Mouse (Mus musculus): ENCODE results near the gene Abhd6.

Abhd6 gene

DNA sequence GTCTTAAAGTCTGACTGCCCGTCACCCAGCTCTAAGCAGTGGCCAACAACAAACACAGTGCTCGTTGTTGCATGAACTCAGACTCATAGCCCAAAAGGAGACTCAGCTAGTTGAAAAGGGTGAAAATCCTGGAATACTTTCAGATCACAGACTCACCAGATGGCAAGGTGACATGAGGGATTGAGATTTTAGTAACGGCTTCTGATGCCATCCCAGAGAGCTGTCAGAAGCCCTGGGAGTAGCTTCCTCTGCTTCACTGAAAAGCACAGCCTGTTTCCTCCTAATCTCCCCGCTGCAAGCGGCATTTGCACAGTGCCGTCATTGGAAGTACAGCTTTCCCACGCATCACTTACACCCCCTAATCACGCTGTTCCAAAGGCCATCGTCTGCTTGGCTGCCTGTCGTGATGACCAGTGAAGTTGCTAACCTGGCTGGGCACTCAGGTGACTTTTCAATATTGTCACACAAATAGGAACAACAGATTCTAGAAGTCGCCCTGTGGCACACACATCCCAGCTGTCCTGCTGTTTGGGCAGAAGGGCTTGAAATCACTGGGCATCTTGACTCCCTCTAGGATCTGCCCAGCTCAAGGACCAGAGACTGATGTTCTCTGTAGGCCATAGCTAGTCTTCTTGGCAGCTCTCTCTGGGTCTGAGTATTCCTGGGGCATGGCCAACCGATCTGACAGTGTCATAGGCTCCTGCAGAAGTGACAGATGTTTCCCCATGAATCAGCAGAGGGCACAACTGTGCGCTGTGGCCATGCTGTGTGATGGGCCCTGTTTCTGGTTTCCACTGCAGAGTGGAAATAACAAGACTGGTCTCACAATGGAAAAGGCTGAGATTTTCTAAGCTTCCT, 29.6 kb downstream of the Abhd6 start:
- no peak for DNase-seq

DNA sequence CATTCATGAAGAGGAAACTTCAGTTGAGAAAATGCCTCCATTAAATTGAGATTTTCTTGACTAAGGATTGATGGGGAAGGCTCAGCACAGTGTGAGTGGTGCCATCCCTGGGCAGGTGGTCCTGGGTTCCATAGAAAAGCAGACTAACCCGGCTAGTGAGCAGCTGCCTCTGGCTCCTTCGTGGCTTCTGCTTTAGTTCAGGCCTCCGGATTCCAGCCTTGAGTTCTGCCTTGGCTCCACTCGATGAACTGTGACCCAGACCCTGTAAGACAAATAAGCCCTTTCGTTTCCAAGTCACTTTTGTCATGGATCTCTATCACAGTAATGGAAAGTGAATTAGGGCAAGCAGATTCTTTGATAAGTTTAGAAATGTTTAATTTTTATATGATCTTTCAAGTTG, 31.9 kb downstream of the Abhd6 start:
- no peak for DNase-seq

DNA sequence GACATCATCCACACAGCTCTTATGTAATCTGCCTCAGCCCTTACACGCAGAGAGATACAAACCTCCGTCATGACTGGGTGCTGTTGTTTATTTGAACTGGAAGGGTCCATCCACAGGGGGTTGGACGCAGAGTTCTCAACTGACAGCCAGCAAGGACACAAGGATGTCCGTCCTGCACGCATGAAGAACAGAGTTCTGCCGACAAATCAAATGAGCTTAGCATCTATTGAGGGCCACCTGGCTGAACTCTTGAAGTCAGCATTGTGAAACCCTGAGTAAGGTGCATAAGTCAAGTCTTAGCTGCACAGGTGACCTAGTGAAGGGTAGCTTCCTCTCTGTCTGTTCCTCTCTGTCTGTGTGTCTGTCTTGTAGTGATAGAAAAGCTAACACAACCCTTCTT, 33.2 kb downstream of the Abhd6 start:
- DNase-seq, result no peak

DNA sequence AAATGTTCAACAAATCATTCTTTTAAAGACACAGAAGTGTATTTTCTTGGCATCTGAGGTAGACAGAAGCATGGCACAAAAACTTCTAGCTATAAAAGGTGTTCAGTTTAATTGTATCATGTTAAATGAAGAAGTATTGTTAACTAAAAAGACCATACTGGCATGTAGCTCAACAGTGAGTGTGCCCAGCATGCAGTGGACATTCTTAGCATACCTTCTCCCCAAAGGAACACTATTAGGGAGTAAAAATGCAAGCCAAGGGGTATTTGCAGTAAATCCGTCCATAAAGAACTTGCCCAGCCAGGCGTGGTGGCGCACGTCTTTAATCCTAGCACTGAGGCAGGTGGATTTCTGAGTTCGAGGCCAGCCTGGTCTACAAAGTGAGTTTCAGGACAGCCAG, 33.7 kb downstream of the Abhd6 start:
- DNase-seq, result no peak

DNA sequence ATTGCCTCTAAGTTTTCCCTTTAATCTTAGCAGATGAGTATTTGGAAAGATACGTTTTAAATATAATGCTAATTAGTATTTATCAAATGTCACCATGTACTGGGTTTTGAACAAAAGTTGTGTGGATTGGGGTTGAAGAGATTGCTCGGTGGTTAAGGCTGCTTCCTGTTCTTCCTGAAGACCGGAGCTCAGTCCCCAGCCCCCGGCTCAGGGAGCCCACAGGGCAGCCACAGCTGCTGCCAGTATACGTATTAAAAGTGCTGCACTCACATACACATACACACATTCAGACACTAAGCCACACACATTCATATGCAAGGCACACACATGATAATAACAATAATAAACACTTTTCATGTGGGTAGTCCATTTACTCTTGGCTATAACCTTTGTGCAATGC, 35.4 kb downstream of the Abhd6 start:
- no peak for DNase-seq

DNA sequence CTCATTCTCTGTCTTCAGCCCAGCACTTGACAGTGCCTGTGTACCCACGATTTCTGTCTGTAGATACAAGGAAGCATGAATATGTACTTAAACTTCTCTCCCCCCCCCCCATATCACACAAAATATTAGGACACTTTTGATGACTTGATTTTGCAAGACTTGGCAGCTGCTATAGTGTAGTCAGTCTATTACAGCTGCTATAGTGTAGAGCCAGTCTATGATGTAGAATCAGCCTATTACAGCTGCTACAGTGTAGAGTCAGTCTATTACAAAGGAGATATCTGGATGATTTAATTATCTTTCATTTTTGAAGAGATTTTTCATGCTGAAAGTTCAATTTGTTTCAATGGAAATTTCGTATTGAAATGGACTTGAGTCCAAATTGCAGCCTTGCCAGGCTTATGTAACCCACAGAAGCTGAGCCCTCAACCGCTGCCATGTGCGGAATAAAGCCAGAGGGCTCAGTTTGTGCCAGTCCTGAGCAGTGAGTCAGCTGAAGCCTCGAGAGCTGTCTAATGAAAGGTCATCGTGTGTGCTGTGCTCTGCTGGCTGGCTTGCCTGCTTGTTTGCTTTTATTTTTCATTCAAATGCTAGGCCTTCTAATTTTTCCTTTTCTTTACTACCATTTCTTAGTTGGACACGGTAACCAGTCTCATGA, 36.2 kb downstream of the Abhd6 start:
- DNase-seq, result no peak

DNA sequence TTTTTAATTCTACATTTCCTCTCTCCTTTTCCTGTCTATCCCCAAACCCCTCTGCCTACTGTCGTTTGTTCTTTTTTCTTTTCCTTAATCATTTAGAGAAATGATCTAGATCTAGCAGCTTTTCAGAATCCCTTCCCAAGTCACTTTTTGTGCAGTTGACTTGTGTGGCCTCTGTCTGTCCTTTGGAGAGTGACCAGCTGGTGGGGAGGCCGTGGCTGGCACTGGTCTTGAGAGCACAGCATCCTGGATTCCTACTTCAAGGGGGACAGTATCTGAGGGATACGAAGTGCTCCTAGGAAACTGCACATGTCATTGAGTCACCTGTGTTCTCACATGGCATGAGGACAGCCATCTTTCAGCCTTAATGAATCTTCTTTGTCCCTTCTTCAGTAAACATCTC, 37.5 kb downstream of the Abhd6 start:
- DNase-seq, result no peak

DNA sequence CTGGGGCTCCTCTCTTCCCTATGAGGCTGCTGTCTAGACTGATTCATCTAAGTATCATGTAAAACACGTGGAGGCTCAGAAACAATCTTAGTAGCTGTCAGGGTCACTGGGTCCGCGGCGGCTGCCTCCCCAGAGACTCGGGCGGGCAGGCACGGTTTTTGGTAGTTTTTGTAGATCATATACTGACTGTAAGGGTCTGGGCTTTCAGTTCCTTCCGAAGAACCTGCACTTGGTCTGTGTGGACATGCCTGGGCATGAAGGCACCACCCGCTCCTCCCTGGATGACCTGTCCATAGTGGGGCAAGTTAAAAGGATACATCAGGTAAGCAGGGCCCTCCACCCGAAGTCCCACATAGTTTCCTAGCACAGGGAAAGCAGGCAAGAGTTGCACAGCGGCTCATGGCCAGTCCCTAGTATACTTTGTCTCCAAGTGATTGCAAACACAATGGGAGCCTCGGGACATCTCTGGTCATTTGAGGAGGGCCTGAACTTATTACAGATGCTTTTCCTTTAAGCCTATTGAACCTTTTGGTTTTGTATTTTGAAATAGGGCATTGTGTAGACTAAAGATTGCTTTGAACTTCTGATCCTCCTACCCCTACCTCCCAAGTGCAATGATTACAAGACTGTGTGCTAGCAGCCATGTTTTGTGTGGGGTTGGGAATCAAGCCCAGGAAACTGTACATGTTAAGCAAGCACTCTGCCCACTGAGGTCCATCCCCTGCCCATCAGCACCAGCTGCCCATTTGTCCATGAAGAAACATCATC, 38.4 kb downstream of the Abhd6 start:
- no peak for DNase-seq

DNA sequence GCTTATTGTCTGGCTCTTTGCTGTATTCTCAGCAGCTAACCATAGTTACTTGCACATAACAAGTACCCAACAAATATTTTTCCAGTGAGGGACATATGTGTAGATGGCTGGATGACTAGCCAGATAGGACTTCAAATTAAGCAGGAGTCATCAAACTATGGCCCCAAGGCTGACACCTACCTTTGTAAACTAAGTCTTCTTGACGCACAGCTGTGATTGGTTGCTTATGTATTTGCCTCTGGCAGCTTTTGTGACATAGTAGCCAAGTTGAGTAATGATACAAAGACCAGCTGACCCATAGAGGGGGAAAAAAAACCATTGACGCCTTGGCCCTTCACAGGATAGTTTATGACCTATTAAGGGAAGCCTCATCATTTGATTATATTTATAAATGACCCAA, 39.4 kb downstream of the Abhd6 start:
- DNase-seq, result no peak

DNA sequence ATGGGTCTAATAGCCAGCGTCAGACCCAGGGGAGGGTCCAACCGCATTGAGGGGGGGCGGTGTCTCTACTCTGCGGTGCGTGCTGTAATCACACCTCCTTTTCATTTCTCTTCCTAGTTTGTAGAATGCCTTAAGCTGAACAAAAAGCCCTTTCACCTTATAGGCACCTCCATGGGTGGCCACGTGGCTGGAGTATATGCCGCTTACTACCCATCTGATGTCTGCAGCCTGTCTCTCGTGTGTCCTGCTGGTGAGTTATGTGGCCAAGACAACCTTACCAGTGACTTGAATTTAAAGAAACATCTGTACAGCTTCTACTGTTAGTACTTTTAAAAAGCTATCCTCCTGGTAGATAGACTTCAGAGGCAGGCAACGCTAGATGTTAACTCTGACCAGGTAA, 39.9 kb downstream of the Abhd6 start:
- no peak for DNase-seq

DNA sequence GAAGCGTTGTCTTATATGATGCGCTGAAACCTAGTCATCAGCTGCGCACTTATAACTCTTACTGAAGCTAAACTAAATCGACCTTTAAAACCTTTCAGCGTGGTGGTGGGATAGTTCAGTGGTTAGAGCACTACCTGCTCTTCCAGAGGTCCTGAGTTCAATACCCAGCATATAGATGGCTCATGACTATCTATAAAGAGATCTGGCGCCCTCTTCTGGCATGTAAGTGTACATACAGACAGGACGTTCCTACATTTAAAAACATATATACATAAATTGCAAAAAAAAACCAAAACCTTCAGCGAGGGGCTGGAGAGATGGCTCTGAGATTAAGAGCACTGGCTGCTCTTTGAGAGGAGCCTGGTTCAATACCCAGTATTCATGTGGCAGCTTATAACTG, 41.6 kb downstream of the Abhd6 start:
- peak; percentile 68 for DNase-seq

DNA sequence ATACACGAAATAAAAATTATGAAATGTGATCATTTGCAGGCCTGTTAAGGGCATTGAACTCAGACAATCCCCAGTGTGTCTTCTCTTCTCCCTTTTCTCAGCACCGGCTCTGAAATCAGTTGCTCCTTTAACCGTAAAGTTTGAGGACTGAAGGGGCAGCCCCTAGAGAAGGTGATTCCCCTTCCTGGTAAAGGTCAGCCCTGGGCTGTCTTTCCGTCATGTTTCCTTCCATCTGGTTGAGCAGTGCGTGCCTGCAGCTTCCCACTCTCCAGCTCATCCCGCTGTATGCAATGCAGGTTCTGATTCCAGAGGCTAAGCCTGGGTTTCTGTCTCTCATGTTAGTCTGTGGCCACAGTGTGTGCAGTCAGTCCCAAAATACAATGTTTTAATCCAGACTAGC, 42.1 kb downstream of the Abhd6 start:
- DNase-seq, result no peak

DNA sequence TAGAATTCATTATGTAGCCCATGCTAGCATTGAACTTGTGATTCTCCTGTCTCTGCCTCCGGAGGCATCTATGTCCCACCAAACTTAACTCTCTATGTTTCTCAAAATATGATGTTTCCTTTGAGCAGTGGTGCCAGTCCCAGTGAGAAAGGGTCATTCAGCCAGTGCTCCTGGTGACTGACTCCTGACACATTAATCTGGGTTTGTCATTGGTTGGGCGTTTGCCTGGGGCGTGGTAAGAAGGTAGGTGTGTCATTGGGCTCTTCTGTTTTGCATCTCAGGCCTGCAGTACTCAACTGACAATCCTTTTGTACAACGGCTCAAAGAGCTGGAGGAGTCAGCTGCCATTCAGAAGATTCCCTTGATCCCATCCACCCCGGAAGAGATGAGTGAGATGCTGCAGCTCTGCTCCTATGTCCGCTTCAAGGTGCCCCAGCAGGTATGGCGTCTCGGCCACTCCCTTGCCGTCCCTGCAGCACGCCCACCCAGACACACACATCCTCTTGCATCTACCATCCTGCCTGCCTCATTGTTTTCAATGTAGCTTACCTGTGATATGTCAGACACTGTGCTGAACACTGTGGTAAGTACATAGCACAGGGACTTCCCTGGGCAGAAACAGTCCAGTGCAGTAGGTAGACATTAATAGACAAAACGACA, 42.6 kb downstream of the Abhd6 start:
- no peak for DNase-seq

DNA sequence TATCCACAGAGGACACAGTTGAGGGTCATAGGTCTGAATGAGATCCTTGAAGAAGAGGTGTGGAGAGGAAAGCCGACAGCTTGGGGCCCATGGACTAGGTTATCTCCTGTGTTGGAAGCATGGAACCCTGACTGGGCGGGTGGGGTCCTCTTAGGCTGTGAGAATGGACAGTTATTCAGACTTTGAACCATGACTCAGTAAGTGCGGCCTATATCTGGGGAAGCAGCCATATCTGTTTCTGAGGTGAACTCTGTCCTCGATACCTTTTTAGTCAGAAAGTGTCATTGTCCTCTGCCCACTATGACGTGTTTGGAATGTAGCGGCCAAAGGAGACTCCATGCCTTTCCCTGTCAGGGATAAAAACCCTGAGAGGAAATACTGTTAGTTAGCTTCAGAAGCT, 44.1 kb downstream of the Abhd6 start:
- DNase-seq, result no peak

DNA sequence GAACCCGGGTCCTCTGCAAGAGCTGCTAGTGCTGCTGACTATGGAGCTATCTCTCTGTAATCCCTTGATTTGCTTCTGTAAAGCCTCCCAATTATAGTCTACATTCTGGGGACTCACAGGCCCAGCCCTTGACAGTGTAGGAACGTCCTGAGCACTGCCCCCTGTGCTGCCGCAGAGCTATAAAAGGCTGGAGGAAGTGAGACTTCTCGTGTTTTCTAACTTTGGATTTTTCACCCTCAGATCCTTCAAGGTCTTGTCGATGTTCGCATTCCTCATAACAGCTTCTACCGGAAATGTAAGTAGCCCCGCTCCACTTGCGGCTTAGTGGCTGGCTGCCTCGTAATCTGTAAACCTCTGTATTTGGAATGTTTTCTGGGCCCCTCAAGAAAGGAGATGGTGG, 46.6 kb downstream of the Abhd6 start:
- no peak for DNase-seq

DNA sequence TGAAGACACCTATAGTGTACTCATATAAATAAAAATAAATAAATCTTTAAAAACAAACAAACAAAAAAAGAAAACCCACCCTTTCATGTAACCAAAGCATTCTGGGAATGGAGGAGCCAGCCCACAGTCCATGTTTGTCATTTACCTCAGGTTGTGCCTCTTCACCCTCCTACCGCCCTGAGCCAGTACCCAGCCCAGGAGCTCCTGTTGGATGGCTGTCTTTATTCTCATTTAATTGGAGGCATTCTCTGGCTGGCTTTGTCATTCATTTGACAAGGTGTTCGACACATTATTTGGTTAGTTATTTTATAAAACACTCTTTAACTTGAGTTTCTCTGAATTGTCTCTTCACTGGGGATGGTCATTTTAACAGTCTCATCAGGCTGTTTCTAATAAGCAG, 49.2 kb downstream of the Abhd6 start:
- no peak for DNase-seq

DNA sequence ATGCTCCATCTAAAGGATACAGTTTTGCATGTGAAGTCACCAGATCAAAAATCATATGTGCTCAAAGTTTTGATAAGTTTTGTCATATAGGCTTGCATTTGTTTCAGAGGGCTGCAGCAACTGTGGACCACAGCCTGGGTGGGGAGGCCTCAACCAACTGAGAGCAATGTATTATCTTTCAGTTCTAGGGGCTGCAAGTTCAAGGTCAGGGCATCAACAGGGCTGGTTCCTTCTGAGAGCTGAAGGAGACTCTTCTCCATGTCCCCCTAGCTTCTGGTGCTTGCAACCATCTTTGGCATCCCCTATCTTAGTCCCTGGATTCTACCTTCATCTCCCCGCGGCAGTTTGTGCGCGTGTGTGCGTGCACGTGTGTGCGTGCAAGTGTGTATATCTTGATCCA, 50.0 kb downstream of the Abhd6 start:
- no peak for DNase-seq

DNA sequence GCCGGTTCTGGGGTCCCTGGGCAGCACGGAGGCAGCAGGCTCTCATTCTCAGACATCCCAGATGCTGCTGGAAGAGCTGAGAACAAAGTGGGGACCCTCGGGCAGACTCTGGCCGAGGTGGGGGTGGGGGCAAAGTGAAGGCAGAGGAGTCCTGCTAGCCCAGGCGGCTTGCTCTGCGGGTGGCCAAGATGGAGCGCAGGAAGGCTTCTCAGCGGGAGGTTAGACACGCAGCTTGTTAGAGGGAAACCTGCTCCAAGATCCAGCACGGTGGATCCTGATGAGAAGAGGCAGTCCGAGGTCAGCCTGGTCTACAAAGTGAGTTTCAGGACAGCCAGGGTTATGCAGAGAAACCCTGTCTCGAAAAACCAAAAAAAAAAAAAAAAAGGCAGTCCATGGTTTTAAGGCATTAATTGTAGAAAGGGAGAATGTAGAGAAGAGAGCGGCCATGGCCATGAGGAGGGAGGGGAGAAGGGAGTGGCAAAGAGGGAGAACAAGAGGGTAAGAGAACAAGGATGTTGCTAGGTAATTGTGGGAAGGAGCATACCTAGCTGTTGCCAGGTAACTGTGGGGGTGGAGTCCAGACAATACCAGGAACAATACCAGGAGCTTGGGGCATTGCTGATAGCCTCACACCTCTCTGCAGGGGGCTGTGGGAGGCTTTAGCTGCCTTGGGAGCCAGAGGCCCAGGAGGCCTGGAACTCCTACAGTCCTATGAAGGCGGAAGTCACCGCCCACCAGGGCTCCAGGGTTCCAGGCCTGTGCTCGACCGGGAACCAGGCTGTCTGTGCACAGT, 51.8 kb downstream of the Abhd6 start:
- DNase-seq, result no peak

DNA sequence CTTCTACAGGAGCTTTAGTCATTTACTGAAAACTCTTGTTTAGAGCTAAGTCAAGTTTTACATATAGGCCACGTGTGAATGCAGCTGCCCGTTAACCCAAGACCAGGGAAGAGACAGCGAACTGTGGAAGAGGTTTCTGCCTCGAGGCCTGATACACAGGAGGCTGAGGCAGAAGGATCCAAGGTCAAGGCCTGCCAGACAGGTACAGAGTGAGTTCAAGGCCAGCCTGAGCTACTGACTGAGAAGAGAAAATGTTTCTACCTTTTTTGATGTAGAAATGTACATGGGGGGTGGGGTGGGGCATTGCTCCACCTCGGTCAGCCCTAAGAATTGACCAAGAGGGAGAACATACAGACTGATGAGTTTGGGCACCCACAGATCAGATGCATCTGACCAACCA, 53.4 kb downstream of the Abhd6 start:
- no peak for DNase-seq

DNA sequence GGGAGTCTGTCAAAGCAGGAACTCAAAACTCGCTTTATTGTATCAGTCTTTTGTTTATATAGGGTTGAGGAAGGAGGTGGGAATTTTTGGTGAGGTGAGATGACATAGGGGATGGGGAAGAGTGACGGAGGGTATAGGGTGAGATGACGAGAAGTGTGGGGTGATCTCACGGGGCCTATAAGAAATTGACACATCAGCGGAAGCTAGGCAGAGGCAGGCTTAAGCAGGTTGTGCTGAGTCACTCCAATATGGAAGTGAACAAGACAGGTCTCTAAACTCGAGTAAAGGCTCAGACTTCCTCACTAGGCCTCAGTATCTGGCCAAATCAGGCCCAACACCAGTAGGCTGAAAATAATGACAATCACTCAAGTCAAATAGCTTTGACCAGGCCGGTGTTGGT, 57.2 kb downstream of the Abhd6 start:
- no peak for DNase-seq

DNA sequence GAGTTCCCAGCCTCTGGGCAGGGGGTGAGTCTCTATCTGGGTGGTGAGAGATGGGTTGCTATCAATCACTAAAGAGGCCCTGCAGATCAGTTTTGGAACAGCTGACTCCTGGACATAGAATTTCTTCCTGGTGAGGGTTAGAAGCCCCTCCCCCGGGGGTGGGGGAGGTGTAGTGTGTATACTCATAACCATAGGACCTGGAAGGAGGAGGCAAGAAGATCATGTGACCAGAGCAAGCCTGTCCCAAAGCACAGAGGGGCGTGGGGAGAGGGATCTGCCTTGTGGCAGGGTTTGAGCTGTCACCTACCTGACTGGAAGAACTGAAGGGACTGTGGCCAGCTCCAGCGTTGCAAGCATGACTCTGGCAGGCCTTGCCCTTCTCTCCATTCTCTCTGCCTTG, 59.4 kb downstream of the Abhd6 start:
- peak; percentile 60 for DNase-seq

DNA sequence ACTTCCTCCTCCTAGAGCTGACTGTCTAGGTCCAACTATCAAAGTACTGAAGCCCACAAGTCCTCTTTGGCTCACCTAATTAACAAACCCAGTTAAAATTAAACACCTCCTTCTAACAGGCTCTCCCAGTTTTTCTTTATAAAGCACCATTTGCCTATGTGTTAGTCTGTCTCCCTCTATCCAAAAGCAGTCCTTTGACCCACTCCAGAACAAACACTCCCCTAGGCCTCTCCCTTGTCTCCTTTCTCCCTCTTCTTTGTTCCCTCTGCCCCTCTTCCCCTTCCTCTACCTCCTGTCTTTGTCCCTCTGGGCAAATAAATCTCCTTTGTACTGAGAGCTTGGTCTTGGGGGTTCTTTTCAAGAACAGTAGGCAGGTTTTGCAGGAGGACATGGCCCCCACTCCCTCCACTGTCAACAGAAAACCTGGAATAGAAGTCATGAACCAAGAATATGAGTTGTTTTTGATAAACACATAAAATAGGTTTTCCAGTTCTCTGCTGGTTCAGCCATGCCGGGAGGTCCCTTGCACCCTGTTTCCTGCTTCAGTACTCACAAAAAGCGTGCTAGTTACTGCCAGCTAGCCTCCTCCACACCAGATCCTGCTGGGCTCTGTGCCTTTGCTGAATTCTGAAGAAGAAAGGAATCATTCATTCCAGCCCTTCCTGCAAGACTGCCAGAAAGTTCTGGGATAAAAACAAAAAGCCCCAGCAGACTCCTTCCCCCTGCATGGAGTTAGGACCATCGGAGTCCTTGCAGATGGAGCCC, 60.0 kb downstream of the Abhd6 start:
- no peak for DNase-seq

Data from embryo, embryonic 11 days (tissue).